Mouse (Mus musculus): ENCODE measurements around the gene Golga3. TPM values are rescaled to one million over a fixed set of nuclear protein-coding genes. Genes with fewer than 3 reads are reported as not detected.

Gene Golga3
- polyA plus RNA-seq, 2 experiments = 4.4 to 5.7 TPM

DNA sequence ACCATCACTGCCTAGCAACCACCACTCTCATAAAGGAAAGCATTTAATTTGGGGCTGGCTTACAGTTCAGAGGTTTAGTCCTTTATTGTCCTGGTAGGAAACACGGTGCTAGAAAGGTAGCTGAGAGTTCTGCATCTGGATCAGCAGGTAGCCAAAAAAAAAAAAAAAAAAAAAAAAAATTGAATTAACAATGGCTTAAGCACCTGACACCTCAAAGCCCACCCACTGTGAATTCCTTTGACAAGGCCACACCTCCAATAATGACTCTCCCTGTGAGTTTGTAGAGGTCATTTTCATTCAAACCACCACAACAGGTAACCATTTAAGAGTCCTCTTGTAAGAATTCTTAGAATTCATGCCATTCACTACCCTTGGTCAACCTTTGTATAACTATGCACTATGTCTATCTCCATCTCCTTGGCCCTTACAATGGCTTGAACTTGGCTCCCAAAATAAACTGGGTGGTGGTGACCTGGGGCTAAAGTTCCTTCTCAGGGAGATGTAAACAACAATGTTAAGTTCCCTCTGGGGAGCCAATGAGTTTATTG lies 50.9 kb downstream of the Golga3 start:
- WGBS (ENCODE audit: insufficient replicate concordance) = 68% methylated on average over 1 of the region's 1 CpGs
- H3K9me3 ChIP-seq (ENCODE audit: control insufficient read depth, low read length) = no peaks in the 10 kb centered on the region
- no peak for TF ChIP-seq CTCF (IDR thresholded peaks at IDR 0.05; ENCODE audit: low read depth)
- TF ChIP-seq EP300 (IDR thresholded peaks at IDR 0.05; ENCODE audit: low read depth) = no peak
- H3K9ac ChIP-seq (replicated peaks) = no peak overlapping the region
- DNase-seq (ENCODE audit: low read depth in 3 of 3, low spot score in 3 of 3) (no peak), ATAC-seq (ENCODE audit: insufficient read depth) (no peak)
- no peak overlapping the region for H3K4me3 ChIP-seq (ENCODE audit: insufficient read depth in 1 of 2, low read depth in 2 of 2, low read length in 2 of 2)
- H3K27ac ChIP-seq = no peak overlapping the region
- H3K27me3 ChIP-seq (ENCODE audit: control insufficient read depth, insufficient read depth, low read length) = no peaks in the 10 kb centered on the region
- no peak overlapping the region for H3K4me2 ChIP-seq (ENCODE audit: low read depth)
- peaks cover 8 to 10% of the 10 kb centered on the region in 2 experiments for H3K4me1 ChIP-seq (replicated peaks; ENCODE audit: control insufficient read depth in 2 of 2, insufficient read depth in 2 of 2, low read length in 1 of 2)
- H3K36me3 ChIP-seq (replicated peaks; ENCODE audit: control insufficient read depth, insufficient read depth, low read depth) = peaks cover 6% of the 10 kb centered on the region

- H3K4me2 ChIP-seq (ENCODE audit: low read depth) = peak overlapping the region; percentile 89
- H3K9ac ChIP-seq (replicated peaks) = peak overlapping the region; percentile 74
- H3K36me3 ChIP-seq (replicated peaks; ENCODE audit: control insufficient read depth, insufficient read depth, low read depth) = no peaks in the 10 kb centered on the region; the same call in 1 of the 2 replicates
- peak overlapping the region; percentile 81 for H3K27ac ChIP-seq
- peak overlapping the region; percentile 66 to 73 for H3K4me3 ChIP-seq (ENCODE audit: insufficient read depth in 1 of 2, low read depth in 2 of 2, low read length in 2 of 2)
- no peaks in the 10 kb centered on the region for H3K9me3 ChIP-seq (ENCODE audit: control insufficient read depth, low read length)
- H3K27me3 ChIP-seq (ENCODE audit: control insufficient read depth, insufficient read depth, low read length) = no peaks in the 10 kb centered on the region
- H3K4me1 ChIP-seq (replicated peaks; ENCODE audit: control insufficient read depth in 2 of 2, insufficient read depth in 2 of 2, low read length in 1 of 2) = peaks cover 11 to 12% of the 10 kb centered on the region in 2 experiments
- DNase-seq (ENCODE audit: low read depth in 3 of 3, low spot score in 3 of 3) = no peak
- WGBS (ENCODE audit: insufficient replicate concordance) = 6% methylated on average over 8 of the region's 8 CpGs
- TF ChIP-seq CTCF (IDR thresholded peaks at IDR 0.05; ENCODE audit: low read depth) = no peak
- no peak for TF ChIP-seq EP300 (IDR thresholded peaks at IDR 0.05; ENCODE audit: low read depth)
- ATAC-seq (ENCODE audit: insufficient read depth) = peak; percentile 4; the same call in 1 of the 2 replicates
Observed at GRCm38 (mm10) chr5:110230401-110230779, 53.9 kb downstream of the Golga3 start.

DNA sequence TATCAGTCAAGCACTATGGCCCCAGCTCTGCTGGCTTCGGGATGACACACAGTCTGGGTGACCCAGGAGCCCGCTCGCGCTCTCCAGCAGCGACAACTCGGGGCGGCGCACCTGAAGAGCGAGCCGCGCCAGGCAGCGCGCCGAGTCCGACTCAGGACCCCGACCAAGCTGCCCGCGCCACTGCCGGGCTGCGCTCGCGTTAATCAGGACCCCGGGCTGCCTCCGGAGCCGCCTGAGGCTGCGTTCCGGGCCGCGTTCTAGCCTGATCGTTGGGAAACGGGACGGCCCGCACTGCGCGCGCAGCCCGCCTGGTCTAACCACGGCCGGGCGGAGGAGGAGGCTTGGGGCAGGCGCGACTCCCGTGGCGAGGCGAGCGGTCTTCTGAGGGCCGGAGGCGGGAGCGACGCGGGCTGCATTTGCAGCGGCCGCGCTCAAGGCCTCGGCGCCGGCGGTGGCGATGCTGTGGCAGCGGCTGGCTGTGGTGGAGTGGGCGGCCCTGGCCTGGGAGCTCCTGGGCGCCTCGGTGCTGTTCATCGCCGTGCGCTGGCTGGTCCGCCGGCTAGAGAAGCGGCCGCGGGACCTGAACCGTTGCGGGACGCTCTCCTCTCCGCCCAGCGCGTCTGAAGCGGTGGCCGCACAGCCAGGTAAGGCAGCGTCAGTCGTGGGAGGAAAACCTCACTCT lies 54.4 kb downstream of the Golga3 start, which contains the start of gene Ankle2:
Gene Ankle2 (plus strand): TSS at position 225 of the 682 bp plus-strand sequence.
- ATAC-seq (ENCODE audit: insufficient read depth) (peak; percentile 97), DNase-seq (ENCODE audit: low read depth in 3 of 3, low spot score in 3 of 3) (peak; percentile 88 to 90 (median 89))
- peak; percentile 53; the same call in 1 of the 2 replicates for TF ChIP-seq EP300 (IDR thresholded peaks at IDR 0.05; ENCODE audit: low read depth)
- TF ChIP-seq CTCF (IDR thresholded peaks at IDR 0.05; ENCODE audit: low read depth) = no peak
- peaks cover 11 to 12% of the 10 kb centered on the region in 2 experiments for H3K4me1 ChIP-seq (replicated peaks; ENCODE audit: control insufficient read depth in 2 of 2, insufficient read depth in 2 of 2, low read length in 1 of 2)
- peak within 1 kb of the TSS; percentile 89 for H3K4me2 ChIP-seq (ENCODE audit: low read depth)
- no peaks in the 10 kb centered on the region for H3K9me3 ChIP-seq (ENCODE audit: control insufficient read depth, low read length)
- no peaks in the 10 kb centered on the region for H3K27me3 ChIP-seq (ENCODE audit: control insufficient read depth, insufficient read depth, low read length)
- peak within 1 kb of the TSS; percentile 81 for H3K27ac ChIP-seq
- under 1% methylated on average over 78 of the region's 81 CpGs for WGBS (ENCODE audit: insufficient replicate concordance)
- peak within 1 kb of the TSS; percentile 74 for H3K9ac ChIP-seq (replicated peaks)
- peaks cover 3% of the 10 kb centered on the region; the same call in 1 of the 2 replicates for H3K36me3 ChIP-seq (replicated peaks; ENCODE audit: control insufficient read depth, insufficient read depth, low read depth)
- peak within 1 kb of the TSS; percentile 66 to 73 for H3K4me3 ChIP-seq (ENCODE audit: insufficient read depth in 1 of 2, low read depth in 2 of 2, low read length in 2 of 2)

DNA sequence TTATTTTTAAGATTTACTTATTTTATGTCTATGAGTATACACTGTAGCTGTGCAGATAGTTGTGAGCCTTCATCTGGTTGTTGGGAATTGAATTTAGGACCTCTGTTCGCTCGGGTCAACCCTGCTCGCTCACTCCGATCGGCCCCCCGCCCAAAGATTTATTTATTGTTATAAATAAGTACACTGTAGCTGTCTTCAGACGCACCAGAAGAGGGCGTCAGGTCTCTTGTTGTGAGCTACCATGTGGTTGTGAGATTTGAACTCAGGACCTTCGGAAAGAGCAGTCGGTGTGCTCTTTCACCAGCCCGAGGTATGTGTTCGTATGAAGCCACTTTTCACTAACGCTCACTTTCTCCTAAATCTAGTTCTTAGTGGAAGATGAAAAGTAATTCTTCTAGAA lies 55.1 kb downstream of the Golga3 start:
- no peaks in the 10 kb centered on the region for H3K9me3 ChIP-seq (ENCODE audit: control insufficient read depth, low read length)
- H3K4me3 ChIP-seq (ENCODE audit: insufficient read depth in 1 of 2, low read depth in 2 of 2, low read length in 2 of 2) = peak overlapping the region; percentile 55 to 66
- DNase-seq (ENCODE audit: low read depth in 3 of 3, low spot score in 3 of 3) (peak; percentile 20 to 33 (median 26)), ATAC-seq (ENCODE audit: insufficient read depth) (no peak)
- WGBS (ENCODE audit: insufficient replicate concordance) = 32% methylated on average over 13 of the region's 13 CpGs
- no peaks in the 10 kb centered on the region for H3K27me3 ChIP-seq (ENCODE audit: control insufficient read depth, insufficient read depth, low read length)
- peaks cover 11 to 12% of the 10 kb centered on the region in 2 experiments for H3K4me1 ChIP-seq (replicated peaks; ENCODE audit: control insufficient read depth in 2 of 2, insufficient read depth in 2 of 2, low read length in 1 of 2)
- peak overlapping the region; percentile 81 for H3K27ac ChIP-seq
- TF ChIP-seq CTCF (IDR thresholded peaks at IDR 0.05; ENCODE audit: low read depth) (peak; percentile 58), EP300 (IDR thresholded peaks at IDR 0.05; ENCODE audit: low read depth) (no peak)
- peak overlapping the region; percentile 89 for H3K4me2 ChIP-seq (ENCODE audit: low read depth)
- H3K36me3 ChIP-seq (replicated peaks; ENCODE audit: control insufficient read depth, insufficient read depth, low read depth) = peaks cover 3% of the 10 kb centered on the region; the same call in 1 of the 2 replicates
- H3K9ac ChIP-seq (replicated peaks) = peak overlapping the region; percentile 74

DNA sequence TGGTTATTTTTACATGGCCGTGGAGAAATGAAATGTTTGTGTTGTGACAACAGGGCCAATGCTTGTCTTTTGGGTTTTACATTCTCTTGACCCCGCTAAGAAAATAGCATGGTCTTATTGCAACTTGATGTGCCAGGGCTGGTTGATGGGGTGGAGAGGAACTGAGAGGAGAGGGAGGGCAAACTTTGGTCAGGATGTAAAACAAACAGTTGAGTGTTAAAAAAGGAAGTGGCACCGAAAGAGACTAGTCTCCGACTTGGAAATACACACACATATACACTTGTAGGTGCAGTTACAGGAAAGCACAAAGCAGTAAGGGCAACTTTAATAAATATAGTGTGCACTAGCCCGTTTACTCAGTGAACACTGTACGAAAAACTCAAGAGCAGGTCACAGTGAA lies 55.8 kb downstream of the Golga3 start:
- TF ChIP-seq EP300 (IDR thresholded peaks at IDR 0.05; ENCODE audit: low read depth) (no peak), CTCF (IDR thresholded peaks at IDR 0.05; ENCODE audit: low read depth) (no peak)
- no peak for DNase-seq (ENCODE audit: low read depth in 3 of 3, low spot score in 3 of 3)
- Histone ChIP-seq H3K27ac (no peak overlapping the region), H3K9me3 (ENCODE audit: control insufficient read depth, low read length) (no peaks in the 10 kb centered on the region), H3K4me3 (ENCODE audit: insufficient read depth in 1 of 2, low read depth in 2 of 2, low read length in 2 of 2) (peak overlapping the region in 1 of 2 experiments; percentile 66; a peak in 2 of 4 replicates), H3K36me3 (replicated peaks; ENCODE audit: control insufficient read depth, insufficient read depth, low read depth) (peaks cover 9% of the 10 kb centered on the region), H3K4me2 (ENCODE audit: low read depth) (peak overlapping the region; percentile 89), H3K9ac (replicated peaks) (peak overlapping the region; percentile 0; the same call in 1 of the 2 replicates), H3K27me3 (ENCODE audit: control insufficient read depth, insufficient read depth, low read length) (no peaks in the 10 kb centered on the region), H3K4me1 (replicated peaks; ENCODE audit: control insufficient read depth in 2 of 2, insufficient read depth in 2 of 2, low read length in 1 of 2) (peaks cover 11 to 12% of the 10 kb centered on the region in 2 experiments)
- ATAC-seq (ENCODE audit: insufficient read depth) = no peak
- WGBS (ENCODE audit: insufficient replicate concordance) = 49% methylated on average over 6 of the region's 6 CpGs

Data from liver, embryonic 14.5 days (tissue).